Mouse (Mus musculus) cerebellum, adult 2 months (tissue): ENCODE data around the gene Angel2.

Source experiments
- CTCF ChIP-seq: fragments of 200-500 bp; IDR thresholded peaks from 2 replicates; pipeline ENCODE4 v1.5.1; 2011; ENCODE audit warnings: low read depth, mild to moderate bottlenecking, control low read depth, low read length, moderate library complexity, borderline replicate concordance; ENCODE audit not compliant: insufficient read depth
- POLR2A ChIP-seq: fragments of 200-500 bp; IDR thresholded peaks from 2 replicates; pipeline ENCODE4 v1.6.1; 2011; ENCODE audit warnings: low read length, control low read depth, borderline replicate concordance; ENCODE audit not compliant: insufficient read depth

GRCm38 (mm10) chr1:190958821-190959220, 33.9 kb downstream of the Angel2 start:
- TF ChIP-seq CTCF (no peak), POLR2A (no peak)
